Mouse (Mus musculus): Measurements from ENCODE around the gene Dcakd.

DNA sequence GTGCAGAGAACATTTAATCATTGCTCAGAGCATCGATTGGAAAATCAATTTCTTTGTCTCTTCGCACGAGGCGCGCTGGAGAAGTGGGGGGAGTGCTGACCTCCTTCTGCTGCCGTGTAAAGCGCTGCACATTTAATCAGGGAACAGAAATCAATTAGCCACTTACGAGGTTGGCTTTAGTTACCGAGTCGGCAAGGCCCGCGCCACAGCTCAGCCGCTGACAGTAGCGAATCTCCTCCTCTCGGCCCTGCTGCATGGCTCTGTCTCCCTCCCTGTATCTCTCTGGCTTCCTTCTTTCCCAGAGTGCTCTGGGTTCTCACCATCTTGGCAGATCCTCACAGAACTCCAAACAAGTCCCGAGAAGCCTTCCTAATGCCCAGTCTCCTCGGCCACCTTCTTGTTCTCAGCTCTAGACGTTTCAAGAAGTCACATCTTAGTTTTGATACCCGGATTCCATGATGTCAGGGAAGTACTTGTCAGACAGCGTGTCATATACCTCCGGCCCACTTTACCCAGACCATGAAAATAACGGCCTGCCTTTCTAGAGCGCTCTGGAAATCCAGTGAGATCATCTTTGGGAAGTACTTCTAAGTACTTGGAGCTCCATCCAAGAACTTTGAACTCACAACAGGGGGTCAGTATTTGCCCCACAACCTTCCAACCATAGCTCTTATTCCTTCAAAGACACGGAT is 64.1 kb downstream of the Dcakd start:
- TF ChIP-seq POLR2A (IDR thresholded peaks at IDR 0.05; ENCODE audit: extremely low read depth, insufficient read depth, low read length) = no peak
- no peak for TF ChIP-seq CTCF (IDR thresholded peaks at IDR 0.05; ENCODE audit: extremely low read depth, insufficient read depth, low read length)

Measured in cortical plate, adult 2 months (tissue).